Mouse (Mus musculus): Measurements from ENCODE around the gene Fbxl17. TPM values are rescaled to one million over a fixed set of nuclear protein-coding genes. Genes with fewer than 3 reads are reported as not detected.
A peak's percentile ranks its signal among the peaks of the same experiment; 100 is the strongest.

The Fbxl17 gene
- polyA plus RNA-seq, 1 experiment from 2014 or later, result 9.0 TPM

- H3K9ac ChIP-seq, result no peak overlapping the region
- WGBS, result 17% methylated on average over 7 of the region's 7 CpGs
- TF ChIP-seq CTCF (IDR thresholded peaks at IDR 0.05; ENCODE audit: low read depth), result no peak
Measured at GRCm38 (mm10) chr17:63317518-63317917, 182.3 kb downstream of the Fbxl17 start.

GRCm38 (mm10) chr17:63315646-63316480, 184.0 kb downstream of the Fbxl17 start:
- Histone ChIP-seq H3K9me3 (ENCODE audit: low read depth, low read length) (no peaks in the 10 kb centered on the region), H3K4me1 (ENCODE audit: insufficient read depth) (peaks cover 11% of the 10 kb centered on the region), H3K27ac (ENCODE audit: low read depth) (no peak overlapping the region), H3K27me3 (ENCODE audit: insufficient read depth, low read length) (no peaks in the 10 kb centered on the region), H3K4me2 (no peak overlapping the region), H3K9ac (no peak overlapping the region), H3K4me3 (ENCODE audit: low read depth, low read length) (no peak overlapping the region), H3K36me3 (ENCODE audit: insufficient read depth) (no peaks in the 10 kb centered on the region)
- 66% methylated on average over 12 of the region's 12 CpGs for WGBS
- DNase-seq, result peak; percentile 57
- no peak for ATAC-seq (ENCODE audit: insufficient read depth)
- TF ChIP-seq CTCF (IDR thresholded peaks at IDR 0.05; ENCODE audit: low read depth), result no peak

More at GRCm38 (mm10) chr17:63317518-63317917, 182.3 kb downstream of the Fbxl17 start:
- Histone ChIP-seq H3K9me3 (ENCODE audit: low read depth, low read length) (no peaks in the 10 kb centered on the region), H3K4me1 (ENCODE audit: insufficient read depth) (peaks cover 11% of the 10 kb centered on the region), H3K36me3 (ENCODE audit: insufficient read depth) (no peaks in the 10 kb centered on the region), H3K27me3 (ENCODE audit: insufficient read depth, low read length) (no peaks in the 10 kb centered on the region), H3K4me2 (peak overlapping the region; percentile 15; the same call in 1 of the 2 replicates), H3K27ac (ENCODE audit: low read depth) (peak overlapping the region; percentile 42), H3K4me3 (ENCODE audit: low read depth, low read length) (no peak overlapping the region)
- ATAC-seq (ENCODE audit: insufficient read depth) (peak; percentile 64; the same call in 1 of the 2 replicates), DNase-seq (peak; percentile 79)

GRCm38 (mm10) chr17:63312804-63313203, 187.0 kb downstream of the Fbxl17 start:
- DNase-seq, result no peak
- Histone ChIP-seq H3K27ac (ENCODE audit: low read depth) (no peak overlapping the region), H3K4me3 (ENCODE audit: low read depth, low read length) (no peak overlapping the region), H3K9ac (no peak overlapping the region), H3K9me3 (ENCODE audit: low read depth, low read length) (no peaks in the 10 kb centered on the region), H3K4me1 (ENCODE audit: insufficient read depth) (peaks cover 7% of the 10 kb centered on the region), H3K36me3 (ENCODE audit: insufficient read depth) (no peaks in the 10 kb centered on the region), H3K27me3 (ENCODE audit: insufficient read depth, low read length) (no peaks in the 10 kb centered on the region), H3K4me2 (no peak overlapping the region)
- ATAC-seq (ENCODE audit: insufficient read depth), result no peak
- WGBS, result 84% methylated on average over 3 of the region's 3 CpGs
- TF ChIP-seq CTCF (IDR thresholded peaks at IDR 0.05; ENCODE audit: low read depth), result no peak

- no peak overlapping the region for H3K27ac ChIP-seq (ENCODE audit: low read depth)
- H3K9ac ChIP-seq, result no peak overlapping the region
- H3K4me1 ChIP-seq (ENCODE audit: insufficient read depth), result peaks cover 7% of the 10 kb centered on the region
- TF ChIP-seq CTCF (IDR thresholded peaks at IDR 0.05; ENCODE audit: low read depth), result no peak
- H3K9me3 ChIP-seq (ENCODE audit: low read depth, low read length), result no peaks in the 10 kb centered on the region
- ATAC-seq (ENCODE audit: insufficient read depth) (peak; percentile 65), DNase-seq (no peak)
- H3K27me3 ChIP-seq (ENCODE audit: insufficient read depth, low read length), result no peaks in the 10 kb centered on the region
- H3K36me3 ChIP-seq (ENCODE audit: insufficient read depth), result no peaks in the 10 kb centered on the region
- H3K4me2 ChIP-seq, result no peak overlapping the region
- WGBS, result 79% methylated on average over 10 of the region's 10 CpGs
- H3K4me3 ChIP-seq (ENCODE audit: low read depth, low read length), result no peak overlapping the region
Measured at GRCm38 (mm10) chr17:63312330-63312729, 187.5 kb downstream of the Fbxl17 start.

- H3K9me3 ChIP-seq (ENCODE audit: low read depth, low read length), result no peaks in the 10 kb centered on the region
- H3K36me3 ChIP-seq (ENCODE audit: insufficient read depth), result no peaks in the 10 kb centered on the region
- no peak overlapping the region for H3K27ac ChIP-seq (ENCODE audit: low read depth)
- H3K27me3 ChIP-seq (ENCODE audit: insufficient read depth, low read length), result no peaks in the 10 kb centered on the region
- 74% methylated on average over 3 of the region's 3 CpGs for WGBS
- no peak overlapping the region for H3K4me2 ChIP-seq
- H3K9ac ChIP-seq, result no peak overlapping the region
- no peak overlapping the region for H3K4me3 ChIP-seq (ENCODE audit: low read depth, low read length)
- H3K4me1 ChIP-seq (ENCODE audit: insufficient read depth), result peaks cover 7% of the 10 kb centered on the region
- TF ChIP-seq CTCF (IDR thresholded peaks at IDR 0.05; ENCODE audit: low read depth), result no peak
- ATAC-seq (ENCODE audit: insufficient read depth) (no peak), DNase-seq (no peak)
Measured at GRCm38 (mm10) chr17:63311613-63312012, 188.2 kb downstream of the Fbxl17 start.

- Histone ChIP-seq H3K27me3 (ENCODE audit: insufficient read depth, low read length) (no peaks in the 10 kb centered on the region), H3K27ac (ENCODE audit: low read depth) (no peak overlapping the region), H3K9ac (no peak overlapping the region), H3K36me3 (ENCODE audit: insufficient read depth) (no peaks in the 10 kb centered on the region), H3K4me1 (ENCODE audit: insufficient read depth) (no peaks in the 10 kb centered on the region), H3K4me2 (no peak overlapping the region), H3K9me3 (ENCODE audit: low read depth, low read length) (no peaks in the 10 kb centered on the region), H3K4me3 (ENCODE audit: low read depth, low read length) (no peak overlapping the region)
- ATAC-seq (ENCODE audit: insufficient read depth), result no peak
- no peak for DNase-seq
- 71% methylated on average over 3 of the region's 3 CpGs for WGBS
- no peak for TF ChIP-seq CTCF (IDR thresholded peaks at IDR 0.05; ENCODE audit: low read depth)
Measured at GRCm38 (mm10) chr17:63310021-63310420, 189.8 kb downstream of the Fbxl17 start.

GRCm38 (mm10) chr17:63303862-63304261, 196.0 kb downstream of the Fbxl17 start:
- no peak overlapping the region for H3K4me3 ChIP-seq (ENCODE audit: low read depth, low read length)
- TF ChIP-seq CTCF (IDR thresholded peaks at IDR 0.05; ENCODE audit: low read depth), result no peak
- H3K9me3 ChIP-seq (ENCODE audit: low read depth, low read length), result no peaks in the 10 kb centered on the region
- WGBS, result 47% methylated on average over 4 of the region's 4 CpGs
- ATAC-seq (ENCODE audit: insufficient read depth), result no peak
- H3K27me3 ChIP-seq (ENCODE audit: insufficient read depth, low read length), result no peaks in the 10 kb centered on the region
- H3K9ac ChIP-seq, result no peak overlapping the region
- no peak overlapping the region for H3K4me2 ChIP-seq
- no peaks in the 10 kb centered on the region for H3K4me1 ChIP-seq (ENCODE audit: insufficient read depth)
- no peak overlapping the region for H3K27ac ChIP-seq (ENCODE audit: low read depth)
- DNase-seq, result no peak
- H3K36me3 ChIP-seq (ENCODE audit: insufficient read depth), result no peaks in the 10 kb centered on the region

Measured in lung, embryonic 14.5 days (tissue).